Mouse (Mus musculus) G1E (cell line): ENCODE measurements at regions not wholly inside any gene's neighbourhood (a gene's known extent, or its start where the extent isn't known, plus 50 kb on each side); places are given as distances from the start of the nearest gene placed in this dataset.

Experiments
- CTCF ChIP-seq: IDR thresholded peaks from 2 replicates; pipeline ENCODE4 v1.5.1; 2012; ENCODE audit warnings: low read depth, low read length, inconsistent platforms, mixed read lengths
- GATA1 ChIP-seq: IDR thresholded peaks from 2 replicates; pipeline ENCODE4 v1.6.1; 2012; ENCODE audit warnings: borderline replicate concordance, low read length, inconsistent platforms, mixed read lengths
- GATA2 ChIP-seq: IDR thresholded peaks from 2 replicates; pipeline ENCODE4 v1.6.1; 2012; ENCODE audit warnings: low read depth, low read length, inconsistent platforms, borderline replicate concordance
- POLR2AphosphoS5 ChIP-seq: IDR thresholded peaks from 2 replicates; pipeline ENCODE4 v1.6.1; 2012; ENCODE audit warnings: low read depth, low read length, inconsistent platforms; ENCODE audit not compliant: insufficient replicate concordance
- TAL1 ChIP-seq: conservative IDR thresholded peaks from 2 replicates; pipeline ENCODE4 v1.6.1; 2012; ENCODE audit warnings: low read depth, low read length, inconsistent platforms, mixed read lengths

DNA sequence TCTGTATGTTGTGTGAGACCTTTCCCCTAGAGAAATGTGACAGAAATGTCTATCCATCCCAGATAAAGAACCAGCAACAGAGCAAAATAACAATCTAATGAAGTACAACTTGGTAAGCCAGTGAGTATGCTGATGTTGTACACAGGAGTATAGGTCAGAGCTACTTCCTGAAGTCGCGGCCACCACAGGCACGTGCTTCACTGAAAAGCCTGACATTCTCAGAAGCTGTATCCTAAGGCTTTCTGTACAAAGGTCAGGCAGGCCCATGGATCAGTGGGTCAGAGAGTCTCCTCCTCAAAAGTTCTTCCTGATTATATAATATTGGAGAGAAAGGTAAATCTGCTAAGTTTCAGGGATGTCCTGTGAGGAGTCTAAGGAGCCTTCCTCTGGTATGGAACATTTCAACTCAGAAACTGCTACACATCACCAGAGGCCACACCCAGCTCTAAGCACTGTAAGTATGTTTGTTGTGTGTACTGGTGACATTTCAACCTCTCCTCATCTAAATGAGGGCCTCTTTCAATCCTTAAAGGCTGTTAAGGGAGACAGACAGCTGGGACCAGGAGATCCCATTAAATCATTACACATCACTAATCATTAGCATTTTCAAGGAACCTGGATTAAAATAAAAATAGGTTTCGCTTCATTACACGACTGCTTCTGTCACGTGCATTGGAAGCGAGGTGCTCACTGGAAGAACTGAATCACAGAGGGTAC, 70.2 kb downstream of the 1700129C05Rik start:
- TF ChIP-seq CTCF (no peak), GATA2 (no peak), TAL1 (no peak), POLR2AphosphoS5 (no peak), GATA1 (no peak)
